8 mouse cellular contexts compared by ENCODE assay signal in genomic region chr3:148977124-148977529, GRCm38 (mm10). TPM values are rescaled to one million over a fixed set of nuclear protein-coding genes. Genes with fewer than 3 reads are reported as not detected.
DNase-seq lines count a peak whose midpoint lies in the region; ATAC-seq lines count a peak whose summit lies in the region.

No protein-coding gene starts in this region.

- DNase-seq in cerebellum, postnatal 10 days = peak; percentile 56 to 65
- no peak for DNase-seq in cerebellum, adult 8-10 months
- peak; percentile 43 for DNase-seq in neural tube, embryonic 11.5 days (ENCODE audit: low spot score)
- DNase-seq in neural tube, embryonic 10.5 days (ENCODE audit: extremely low spot score, low spot score) = no peak
- peak; percentile 40 for DNase-seq in right cerebral cortex, postnatal 4 days
- no peak for DNase-seq in spleen, postnatal 14 days (ENCODE audit: low spot score in 2 of 2)
- DNase-seq in gastrocnemius, postnatal 4 days (ENCODE audit: low spot score in 2 of 2) = no peak

- no peaks in the 10 kb centered on the region for H3K9me3 ChIP-seq in neural tube, embryonic 11.5 days (ENCODE audit: control insufficient read depth, low read length)
- H3K9me3 ChIP-seq in kidney, embryonic 16.5 days (ENCODE audit: low read length) = no peaks in the 10 kb centered on the region

- no peak overlapping the region for H3K4me3 ChIP-seq in neural tube, embryonic 11.5 days (ENCODE audit: low read depth, low read length)
- H3K4me3 ChIP-seq in kidney, embryonic 16.5 days (ENCODE audit: low read length) = no peak overlapping the region

- no peak overlapping the region for H3K27ac ChIP-seq in neural tube, embryonic 11.5 days (ENCODE audit: low read depth, low read length)
- no peak overlapping the region for H3K27ac ChIP-seq in kidney, embryonic 16.5 days (ENCODE audit: low read length)

- H3K36me3 ChIP-seq in neural tube, embryonic 11.5 days (ENCODE audit: control insufficient read depth, insufficient read depth, low read length) = no peaks in the 10 kb centered on the region
- H3K36me3 ChIP-seq in kidney, embryonic 16.5 days (ENCODE audit: insufficient read depth, low read length) = no peaks in the 10 kb centered on the region

- H3K9ac ChIP-seq in neural tube, embryonic 11.5 days (ENCODE audit: low read length) = no peak overlapping the region
- H3K9ac ChIP-seq in kidney, embryonic 16.5 days (replicated peaks; ENCODE audit: low read length) = 0 out of 2 replicates have a peak overlapping the region, but pooled peaks have one; percentile 5

- WGBS in neural tube, embryonic 11.5 days = 39% methylated on average over 16 of the region's 16 CpGs
- WGBS in kidney, embryonic 16.5 days = 41% methylated on average over 16 of the region's 16 CpGs

- no peaks in the 10 kb centered on the region for H3K27me3 ChIP-seq in neural tube, embryonic 11.5 days (ENCODE audit: control insufficient read depth, insufficient read depth, low read length)
- H3K27me3 ChIP-seq in kidney, embryonic 16.5 days (ENCODE audit: insufficient read depth, low read length) = no peaks in the 10 kb centered on the region

- peak overlapping the region; percentile 19; the same call in 1 of the 2 replicates for H3K4me2 ChIP-seq in neural tube, embryonic 11.5 days (ENCODE audit: low read depth)
- H3K4me2 ChIP-seq in kidney, embryonic 16.5 days (replicated peaks; ENCODE audit: low read depth, low read length) = peak overlapping the region; percentile 27

- peaks cover 8% of the 10 kb centered on the region for H3K4me1 ChIP-seq in neural tube, embryonic 11.5 days (ENCODE audit: control insufficient read depth, insufficient read depth, low read length)
- peaks cover 29% of the 10 kb centered on the region for H3K4me1 ChIP-seq in kidney, embryonic 16.5 days (ENCODE audit: insufficient read depth, low read length)

- ATAC-seq in neural tube, embryonic 11.5 days (ENCODE audit: insufficient read depth, low FRiP score, low TSS enrichment) = peak; percentile 51
- ATAC-seq in kidney, embryonic 16.5 days (ENCODE audit: low FRiP score, low TSS enrichment) = 0 out of 2 replicates have a peak, but pooled peaks have one; percentile 51

RNA-seq across cellular contexts. Expression of gene Adgrl2, which starts 13.2 kb away (rescaled TPM):
- polyA plus RNA-seq in neural tube, embryonic 11.5 days (2014; fragmentation: Nextera tagmentation; extraction: Ambion mirVana) = 85.0 and 86.5 TPM in 2 replicates
- polyA plus RNA-seq in kidney, embryonic 16.5 days (2015; fragmentation: Nextera tagmentation; extraction: Ambion mirVana) = 49.9 and 55.1 TPM in 2 replicates
- 100 to 1,000 TPM in 1 of 2 experiments, 10 to 100 TPM in 1; 89.2 to 101 TPM for total RNA-seq in gastrocnemius, postnatal 4 days (2021)

Comparison
In these comparisons a context has a peak if more than half of its experiments do, and no peak if none do; other contexts are left out.
1. DNase-seq: peak in cerebellum, postnatal 10 days (2 of 2), neural tube, embryonic 11.5 days (single experiment) and right cerebral cortex, postnatal 4 days (single experiment); none in cerebellum, adult 8-10 months (single experiment), neural tube, embryonic 10.5 days (single experiment), spleen, postnatal 14 days (0 of 2) and gastrocnemius, postnatal 4 days (0 of 2).